Mouse (Mus musculus) right cerebral cortex, postnatal 10 days (tissue): ENCODE results near the gene Ltb.

Source experiments
- DNase-seq, 2 experiments: peaks; one replicate each; pipeline ENCODE4 v3.0.0; 2021; ENCODE audit warnings: low spot score in 2 of 2

Ltb gene

DNA sequence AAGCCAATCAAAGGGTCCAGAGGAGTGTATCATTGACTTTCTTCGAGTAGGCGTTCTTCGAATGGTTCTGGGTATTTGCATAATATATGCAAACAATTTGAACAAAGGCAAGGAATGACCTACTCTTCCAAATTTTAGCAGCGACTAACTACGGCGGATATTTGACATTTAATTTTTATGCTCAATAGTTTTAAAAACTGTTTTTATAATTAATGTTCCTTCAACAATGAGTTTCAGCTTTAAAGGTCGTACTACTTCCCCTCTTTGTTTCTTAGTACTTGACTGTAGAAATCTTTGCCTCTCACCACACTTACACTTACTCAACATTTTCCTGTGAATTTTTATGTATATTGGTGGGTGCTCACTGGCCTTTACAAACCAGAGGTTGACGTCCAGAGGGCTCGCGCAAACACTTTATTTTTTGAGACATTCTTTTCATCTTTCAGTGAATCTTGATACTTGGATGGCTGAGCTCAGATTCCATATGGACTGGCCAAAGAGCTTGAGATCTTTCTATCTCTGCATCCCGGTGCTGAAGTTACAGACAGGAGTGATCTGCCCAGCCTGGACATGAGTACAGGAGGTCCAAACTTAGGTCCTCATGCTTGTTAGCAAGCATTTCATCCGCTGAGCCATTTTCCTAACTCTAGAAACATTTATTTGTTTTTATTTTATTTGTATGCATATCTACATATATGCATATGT is 28.6 kb upstream of the Ltb start:
- no peak for DNase-seq

DNA sequence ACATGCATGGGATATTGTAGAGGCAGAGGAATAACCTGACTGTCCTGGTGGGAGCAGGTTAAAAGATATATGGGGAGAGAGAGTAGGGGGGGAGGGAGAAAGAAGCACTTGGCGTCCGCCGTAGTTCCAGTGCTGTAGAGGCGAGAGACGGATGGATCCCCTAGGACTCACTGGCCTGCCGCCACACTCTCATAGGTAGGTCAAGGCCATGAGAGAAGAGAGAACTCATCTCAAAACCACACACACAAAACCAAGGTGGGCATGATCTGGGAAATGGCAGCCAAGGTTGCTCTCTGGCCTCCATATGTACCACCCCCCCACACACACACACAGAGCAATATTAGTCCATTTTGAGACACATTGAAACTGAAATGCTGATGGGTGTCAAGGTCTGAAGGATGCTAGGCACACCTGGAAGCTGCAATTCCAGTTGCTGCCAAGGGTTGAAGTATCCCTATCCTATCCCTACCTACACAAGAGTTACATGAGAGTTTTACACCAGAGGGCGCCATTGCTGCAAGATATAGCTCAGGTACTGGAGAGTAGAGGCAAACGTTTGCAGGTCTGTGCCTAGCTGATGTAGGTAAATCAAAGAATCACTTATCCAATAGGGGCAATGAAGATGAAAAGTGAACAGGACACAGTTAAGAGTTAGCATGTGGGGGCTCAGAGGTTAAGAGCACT is 27.7 kb upstream of the Ltb start:
- DNase-seq: peak; percentile 77 to 82

GRCm38 (mm10) chr17:35167794-35168193 is 26.4 kb upstream of the Ltb start:
- no peak for DNase-seq

- no peak for DNase-seq
Observed at GRCm38 (mm10) chr17:35168541-35169207, 25.6 kb upstream of the Ltb start.

DNA sequence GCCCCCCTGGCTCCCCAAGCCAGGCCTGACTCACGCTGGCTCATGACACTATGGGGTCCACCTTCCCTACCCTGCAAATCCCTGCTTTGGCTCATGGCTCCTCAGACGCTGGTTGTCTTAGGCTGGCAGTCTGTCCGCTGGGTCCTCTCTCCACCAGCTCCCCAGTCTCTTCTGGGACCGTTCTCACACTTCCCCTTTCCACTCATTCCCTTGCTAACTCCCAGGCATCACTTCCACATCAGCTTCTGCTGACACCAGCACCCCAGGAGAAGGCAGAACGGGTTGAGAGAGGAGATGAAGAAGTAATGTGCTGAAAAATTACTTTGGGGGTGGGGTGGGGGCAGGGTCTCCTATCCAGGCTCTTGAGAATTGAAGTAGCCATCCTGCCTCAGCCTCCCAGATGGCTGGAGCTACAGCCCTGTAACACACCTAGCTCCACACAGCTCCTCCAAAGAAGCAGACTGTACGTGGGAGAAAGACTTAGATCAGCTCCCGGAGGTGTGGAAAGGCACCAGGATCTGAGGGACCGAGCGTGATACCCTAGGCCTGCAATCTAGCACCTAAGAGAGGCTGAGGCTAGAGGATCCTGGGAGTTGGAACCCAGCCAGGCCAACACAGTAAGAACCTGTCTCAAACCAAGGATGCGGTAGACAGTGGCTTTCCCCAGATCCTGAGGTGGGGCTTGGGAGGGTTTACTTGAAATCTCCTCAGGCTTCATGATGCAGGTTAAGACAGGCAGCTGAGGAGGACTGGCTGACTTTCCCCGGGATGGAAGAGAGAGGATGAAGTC is 21.6 kb upstream of the Ltb start:
- no peak for DNase-seq

- DNase-seq: no peak
Observed at GRCm38 (mm10) chr17:35173329-35173728, 20.9 kb upstream of the Ltb start.

- DNase-seq: no peak
Observed at GRCm38 (mm10) chr17:35174201-35174977, 19.9 kb upstream of the Ltb start.

DNA sequence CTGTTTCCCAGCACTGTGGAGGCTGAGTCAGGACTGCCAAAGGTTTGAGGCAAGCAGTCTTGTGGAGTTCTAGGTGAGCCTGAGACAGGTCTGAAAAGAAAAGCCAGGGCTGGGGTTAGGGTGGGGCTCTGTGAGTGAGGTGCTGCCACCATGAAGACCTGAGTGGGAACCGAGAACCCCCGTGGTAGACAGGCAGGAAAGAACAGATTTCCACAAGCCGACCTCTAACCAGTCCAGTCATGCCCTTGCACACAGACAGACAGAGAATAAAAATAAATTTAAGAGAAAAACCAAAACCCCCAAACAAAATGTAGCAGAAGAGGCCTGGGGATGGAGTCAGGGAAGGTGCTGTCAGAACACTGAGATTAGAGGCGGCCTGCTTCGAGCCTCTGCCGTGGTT is 18.9 kb upstream of the Ltb start:
- no peak for DNase-seq

DNA sequence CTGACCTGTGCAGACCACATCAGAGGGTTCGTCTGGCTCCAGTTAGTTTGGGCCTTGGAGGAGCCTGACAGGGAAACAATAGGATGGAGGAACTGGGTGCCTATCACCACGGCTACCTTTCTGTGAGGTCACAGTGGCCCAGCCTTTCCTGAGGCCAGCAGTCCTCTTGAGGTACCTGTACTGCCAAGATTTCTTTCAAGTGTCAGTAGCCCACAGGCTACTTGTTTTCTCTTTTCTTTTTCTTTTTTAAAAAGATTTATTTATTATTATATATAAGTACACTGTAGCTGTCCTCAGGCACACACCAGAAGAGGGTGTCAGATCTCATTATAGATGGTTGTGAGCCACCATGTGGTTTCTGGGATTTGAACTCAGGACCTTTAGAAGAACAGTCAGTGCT is 18.3 kb upstream of the Ltb start, which contains the start of gene Aif1:
Gene Aif1, minus strand, starts transcription at position 101 of the 400 bp plus-strand sequence.
- DNase-seq: no peak

- no peak for DNase-seq
Observed at GRCm38 (mm10) chr17:35178528-35178927, 15.7 kb upstream of the Ltb start.

GRCm38 (mm10) chr17:35180093-35180492 is 14.1 kb upstream of the Ltb start:
- no peak for DNase-seq

DNA sequence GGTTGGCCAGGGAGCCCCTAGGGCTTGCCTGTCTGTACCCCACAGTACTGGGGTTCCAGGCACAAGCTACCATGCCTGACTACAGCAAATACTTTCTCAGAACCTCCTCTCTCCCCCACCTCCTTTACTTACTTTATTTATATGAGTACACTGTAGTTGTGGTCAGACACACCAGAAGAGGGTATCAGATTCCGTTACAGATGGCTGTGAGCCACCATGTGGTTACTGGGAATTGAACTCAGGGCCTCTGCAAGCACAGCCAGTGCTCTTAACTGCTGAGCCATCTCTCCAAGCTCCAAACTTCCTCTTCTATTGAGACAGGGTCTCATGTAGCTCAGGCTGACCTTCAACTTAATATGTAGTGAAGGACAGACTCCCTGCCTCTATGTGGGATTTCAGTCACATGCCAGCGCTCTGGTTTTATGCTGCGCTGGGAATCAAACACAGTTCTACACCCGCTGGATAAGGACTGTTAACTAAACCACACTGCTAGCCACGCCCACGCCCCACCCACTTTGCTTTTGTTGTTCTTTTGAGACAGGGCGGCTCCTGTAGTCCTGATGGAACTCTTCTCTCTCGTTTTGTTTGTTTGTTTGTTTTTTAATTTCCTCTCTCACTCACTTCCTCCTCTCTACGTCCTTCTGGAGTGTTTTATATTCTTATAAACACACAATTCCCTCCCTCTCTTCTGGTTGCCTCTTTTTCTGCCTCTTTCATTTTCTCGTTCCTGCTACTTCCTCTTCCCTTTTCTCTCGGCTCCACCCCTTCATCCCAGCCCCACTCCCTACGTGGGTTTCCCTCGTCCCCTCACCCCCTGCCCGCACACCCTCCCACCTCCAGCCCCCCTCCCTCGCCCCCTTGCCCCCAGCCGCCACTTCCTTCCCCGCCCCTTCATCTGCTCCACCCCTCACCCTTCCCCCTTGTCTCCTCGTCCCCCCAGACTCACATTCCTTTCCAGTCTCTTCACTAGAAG is 8.3 kb upstream of the Ltb start:
- peak in 1 of 2 experiments; percentile 47 for DNase-seq

DNA sequence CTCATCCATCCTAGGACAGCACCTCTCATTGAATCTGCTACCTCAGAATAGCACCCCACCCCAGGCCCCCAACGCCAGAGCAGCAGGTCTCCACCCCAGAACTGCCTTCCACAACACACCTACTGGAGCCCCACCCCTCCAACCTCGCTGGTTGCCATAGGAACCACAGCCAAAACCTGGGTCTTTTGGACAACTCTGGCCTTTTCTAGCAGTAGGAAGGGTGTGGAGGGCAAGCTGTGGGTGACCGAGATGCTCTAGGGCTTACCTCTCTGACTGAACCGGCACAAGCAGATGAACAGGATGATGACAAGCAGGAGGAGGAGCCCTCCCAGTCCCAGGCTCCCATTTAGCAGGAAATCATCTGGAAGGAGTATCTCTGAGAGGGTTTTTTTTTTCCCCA is 7.6 kb upstream of the Ltb start:
- peak in 1 of 2 experiments; percentile 51 for DNase-seq

GRCm38 (mm10) chr17:35187345-35187744 is 6.9 kb upstream of the Ltb start:
- DNase-seq: no peak

DNA sequence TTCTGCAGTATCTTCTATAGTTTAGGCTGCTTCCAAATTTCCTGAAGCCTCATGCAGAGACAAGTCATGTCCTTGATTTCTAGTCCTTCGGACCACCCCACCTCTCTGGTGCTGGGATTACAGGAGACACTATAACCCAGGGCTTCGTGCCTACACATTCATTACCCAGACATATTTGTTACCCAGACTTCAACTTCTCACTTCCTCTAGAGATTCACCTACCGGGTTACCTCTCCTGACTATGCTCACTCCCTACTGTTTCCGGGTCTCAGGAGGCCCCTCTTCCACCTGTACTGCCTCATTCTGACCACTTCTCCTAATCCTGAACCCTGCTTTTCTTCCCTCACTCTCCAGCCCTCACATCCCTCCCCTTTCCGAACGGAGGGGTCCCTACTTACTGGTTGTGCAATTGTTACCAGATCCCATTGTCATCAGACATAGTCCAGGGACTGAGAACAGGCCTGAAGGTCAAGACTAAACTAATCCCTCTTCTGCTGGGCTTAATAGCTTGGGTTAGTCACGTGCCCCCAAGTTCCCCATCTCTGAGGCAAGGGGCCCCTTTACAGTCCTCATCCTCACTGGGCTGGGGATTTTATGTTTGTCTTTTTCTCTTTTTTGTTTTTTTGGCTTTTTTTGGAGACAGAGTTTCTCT is 6.2 kb upstream of the Ltb start, which contains the start of gene Lst1:
Gene Lst1, minus strand, starts transcription at position 481 of the 652 bp plus-strand sequence.
- no peak for DNase-seq

GRCm38 (mm10) chr17:35189186-35189585 is 5.1 kb upstream of the Ltb start:
- no peak for DNase-seq

- no peak for DNase-seq
Observed at GRCm38 (mm10) chr17:35190096-35190495, 4.1 kb upstream of the Ltb start.

- DNase-seq: no peak
Observed at GRCm38 (mm10) chr17:35191723-35192122, 2.5 kb upstream of the Ltb start.

- no peak for DNase-seq
Observed at GRCm38 (mm10) chr17:35192924-35193323, 1.3 kb upstream of the Ltb start.
